Mouse (Mus musculus) brain, embryonic 14.5 days (tissue): ENCODE results near the gene 4930432M17Rik. TPM values are rescaled to one million over a fixed set of nuclear protein-coding genes. Genes with fewer than 3 reads are reported as not detected.

Experiments
- DNase-seq: peaks from one replicate; pipeline ENCODE4 v3.0.0-alpha.2; 2011; ENCODE audit warnings: low read depth
- CTCF ChIP-seq: fragments of 200-500 bp; IDR thresholded peaks from 2 replicates; pipeline ENCODE4 v1.5.1; 2012; ENCODE audit warnings: inconsistent platforms, mild to moderate bottlenecking, moderate library complexity, borderline replicate concordance; ENCODE audit not compliant: insufficient read depth, insufficient read length; ENCODE audit errors: extremely low read depth
- POLR2A ChIP-seq: fragments of 200-500 bp; IDR thresholded peaks from 2 replicates; pipeline ENCODE4 v1.6.1; 2012; ENCODE audit warnings: mild to moderate bottlenecking, inconsistent platforms, borderline replicate concordance; ENCODE audit not compliant: poor library complexity, insufficient read depth, insufficient read length, severe bottlenecking; ENCODE audit errors: extremely low read depth
- polyA plus RNA-seq: library from polyadenylated mRNA; depleted of rRNA; stranded (reverse); fragments of >200 nt; gene quantifications from 2 replicates; pipeline ENCODE4 v1.2.3, GENCODE M21; 2012

The 4930432M17Rik gene
- polyA plus RNA-seq, 1 experiment = not detected

- no peak for TF ChIP-seq POLR2A
- TF ChIP-seq CTCF = no peak
- DNase-seq = no peak
Observed at GRCm38 (mm10) chr3:121643236-121643635, 27.3 kb upstream of the 4930432M17Rik start.

DNA sequence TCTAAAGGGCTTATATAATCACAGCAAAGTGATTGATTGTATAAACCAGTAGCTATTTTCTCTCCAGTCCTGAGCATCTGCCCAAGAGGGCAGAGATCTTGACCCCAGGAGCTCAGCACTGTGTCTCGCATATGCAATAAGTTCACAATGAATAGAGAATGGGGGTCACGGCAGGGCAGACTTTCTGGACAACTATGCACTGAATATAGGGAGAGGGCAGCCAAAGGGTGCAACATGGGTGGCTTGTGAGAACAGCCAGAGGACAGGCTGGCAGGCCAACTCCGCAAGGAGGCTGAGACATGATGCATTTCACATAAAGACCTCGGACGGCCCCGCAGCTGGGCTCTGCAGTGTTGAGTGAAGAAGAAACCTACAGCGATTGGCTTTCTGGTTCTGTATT is 25.1 kb upstream of the 4930432M17Rik start:
- DNase-seq = no peak
- no peak for TF ChIP-seq CTCF
- TF ChIP-seq POLR2A = no peak

DNA sequence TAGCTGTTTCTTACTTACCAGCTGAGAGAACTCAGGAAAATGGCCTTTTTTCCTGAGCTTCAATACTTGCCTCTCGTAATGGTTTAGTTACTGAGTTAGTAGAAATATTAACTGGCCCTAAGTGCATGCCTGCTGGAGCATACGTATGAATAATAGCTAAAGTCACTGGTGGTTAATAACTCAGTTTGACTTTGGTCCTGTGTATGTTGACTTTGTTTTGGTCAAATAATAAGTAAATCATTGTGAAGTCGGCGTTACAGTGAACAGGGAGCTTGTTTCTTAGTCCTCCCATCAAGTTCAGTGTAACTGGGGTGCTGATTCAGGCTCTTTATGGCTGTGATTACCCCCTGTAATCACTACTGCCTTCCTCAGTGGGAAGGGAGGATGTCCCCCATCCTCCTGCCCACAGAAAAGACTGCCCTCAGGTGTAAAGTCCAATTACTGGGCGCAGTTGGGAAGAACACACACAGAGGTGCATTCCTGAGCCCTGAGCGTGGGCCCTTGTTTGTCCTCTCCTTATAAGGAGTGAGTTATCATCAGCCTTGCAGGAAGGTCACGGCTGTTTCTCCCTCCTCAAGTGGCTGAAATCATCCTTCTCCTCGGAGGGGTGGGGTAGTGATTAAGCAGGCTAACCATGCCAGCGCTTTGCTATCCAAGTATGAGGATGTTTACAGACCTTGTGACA is 24.1 kb upstream of the 4930432M17Rik start:
- no peak for TF ChIP-seq CTCF
- no peak for TF ChIP-seq POLR2A
- DNase-seq = no peak

DNA sequence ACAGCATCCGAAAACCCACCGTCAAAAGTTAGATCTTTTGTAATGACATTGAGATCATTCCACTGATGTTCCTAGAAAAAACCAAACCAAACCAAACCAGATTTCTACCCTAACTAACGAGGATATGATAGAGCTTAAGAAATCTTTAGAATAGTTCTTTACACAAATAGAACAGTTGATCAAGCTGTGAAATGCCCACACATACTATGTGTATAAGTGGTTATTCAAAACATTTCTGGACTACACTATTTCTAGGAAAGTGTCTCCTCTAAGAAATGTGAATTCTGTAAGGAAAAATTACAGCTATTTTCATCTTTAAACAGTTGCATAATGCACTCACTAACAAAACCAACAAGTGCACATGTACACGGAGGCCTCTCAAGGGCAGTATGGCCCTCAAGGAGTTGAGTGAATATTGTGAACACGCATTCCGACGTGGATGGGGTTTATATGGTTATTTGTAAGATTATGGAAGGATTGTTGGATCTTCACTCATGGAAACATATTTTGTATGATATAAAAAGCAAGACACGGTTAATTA is 22.3 kb upstream of the 4930432M17Rik start:
- no peak for TF ChIP-seq POLR2A
- no peak for TF ChIP-seq CTCF
- DNase-seq = no peak

GRCm38 (mm10) chr3:121650052-121650671 is 20.4 kb upstream of the 4930432M17Rik start:
- TF ChIP-seq POLR2A (no peak), CTCF (no peak)
- DNase-seq = no peak

- DNase-seq = no peak
- TF ChIP-seq POLR2A = no peak
- TF ChIP-seq CTCF = no peak
Observed at GRCm38 (mm10) chr3:121651710-121652109, 18.9 kb upstream of the 4930432M17Rik start.

- no peak for DNase-seq
- TF ChIP-seq POLR2A (no peak), CTCF (no peak)
Observed at GRCm38 (mm10) chr3:121652186-121652585, 18.4 kb upstream of the 4930432M17Rik start.

- no peak for TF ChIP-seq CTCF
- no peak for TF ChIP-seq POLR2A
Observed at GRCm38 (mm10) chr3:121656922-121657321, 13.6 kb upstream of the 4930432M17Rik start.

GRCm38 (mm10) chr3:121662705-121663469 is 7.7 kb upstream of the 4930432M17Rik start:
- peak; percentile 62 for DNase-seq
- TF ChIP-seq POLR2A = no peak
- no peak for TF ChIP-seq CTCF

More at GRCm38 (mm10) chr3:121656922-121657321, 13.6 kb upstream of the 4930432M17Rik start:
- DNase-seq = no peak

GRCm38 (mm10) chr3:121663470-121663847 is 7.1 kb upstream of the 4930432M17Rik start:
- DNase-seq = no peak
- TF ChIP-seq POLR2A = no peak
- TF ChIP-seq CTCF = no peak

- no peak for TF ChIP-seq CTCF
- TF ChIP-seq POLR2A = no peak
- DNase-seq = no peak
Observed at GRCm38 (mm10) chr3:121672135-121672790, 1.7 kb downstream of the 4930432M17Rik start.

DNA sequence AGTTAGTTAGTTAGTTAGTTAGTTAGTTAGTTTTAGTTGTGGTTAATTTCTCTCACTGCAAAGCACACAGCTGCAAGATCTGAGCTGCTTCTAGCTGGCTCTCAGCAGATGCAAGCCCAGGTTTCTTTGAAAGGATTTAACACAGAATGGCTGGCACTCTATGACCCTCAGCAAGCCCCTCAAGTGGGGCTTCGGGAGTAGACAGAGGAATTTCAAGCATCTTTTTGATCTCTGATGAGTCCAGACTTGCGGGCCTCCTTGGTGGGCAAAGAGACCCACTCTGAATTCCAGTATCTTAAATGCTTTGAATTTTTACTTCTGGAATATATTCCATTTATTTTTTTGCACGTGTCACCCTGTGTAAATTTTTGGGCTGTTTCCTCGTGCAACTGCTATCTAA is 8.4 kb downstream of the 4930432M17Rik start:
- no peak for DNase-seq
- TF ChIP-seq CTCF (no peak), POLR2A (no peak)

GRCm38 (mm10) chr3:121679443-121679842 is 8.9 kb downstream of the 4930432M17Rik start:
- no peak for TF ChIP-seq CTCF
- no peak for TF ChIP-seq POLR2A
- peak; percentile 46 for DNase-seq

DNA sequence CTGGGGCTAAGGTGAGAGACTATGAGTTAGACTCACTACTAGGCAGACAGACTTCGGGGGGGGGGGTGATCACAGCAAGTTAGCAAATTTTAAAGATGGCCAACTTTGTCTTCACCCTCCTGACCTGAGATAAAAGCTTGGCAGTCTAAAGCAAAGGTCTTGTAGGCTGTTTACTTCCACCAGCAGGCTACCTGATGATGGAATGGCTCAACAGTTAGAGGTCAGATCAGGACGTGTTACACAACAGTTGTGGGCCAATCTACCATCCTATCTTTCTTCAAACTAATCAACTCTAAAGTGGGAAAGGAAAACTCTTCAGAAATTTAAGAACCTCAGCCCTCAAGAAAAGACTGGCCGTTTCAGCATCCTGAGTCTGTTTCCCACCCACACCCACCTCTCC is 9.6 kb downstream of the 4930432M17Rik start:
- no peak for DNase-seq
- TF ChIP-seq POLR2A (no peak), CTCF (no peak)
